Mouse (Mus musculus) lung, postnatal 10 days (tissue): ENCODE results near the gene Klf1.
A peak's percentile ranks its signal among the peaks of the same experiment; 100 is the strongest.
"Not testable (repeated sequence)": the region's sequence is repeated elsewhere in the genome, so short reads cannot be mapped to it uniquely, and the experiment has no call there.

Experiments used
- DNase-seq: peaks from one replicate; pipeline ENCODE4 v3.0.0; 2021

Klf1 gene

DNA sequence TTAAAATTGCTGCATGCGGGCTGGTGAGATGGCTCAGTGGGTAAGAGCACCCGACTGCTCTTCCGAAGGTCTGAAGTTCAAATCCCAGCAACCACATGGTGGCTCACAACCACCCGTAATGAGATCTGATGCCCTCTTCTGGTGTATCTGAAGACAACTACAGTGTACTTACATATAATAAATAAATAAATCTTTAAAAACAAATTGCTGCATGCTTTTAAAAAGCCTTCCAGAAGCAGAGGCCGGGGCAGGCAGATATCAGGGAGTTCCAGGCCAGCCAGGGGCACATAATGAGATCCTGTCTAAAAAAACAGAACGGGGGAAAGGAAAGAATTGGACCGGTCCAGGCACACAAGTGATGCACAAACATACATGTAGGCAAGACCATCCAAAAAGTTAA lies 6.3 kb downstream of the Klf1 start:
- not testable (repeated sequence) for DNase-seq

GRCm38 (mm10) chr8:84908421-84909161 lies 6.9 kb downstream of the Klf1 start, which contains the start of gene Dnase2a:
Gene Dnase2a, plus strand, starts transcription at chr8:84908560.
- peak; percentile 99 for DNase-seq

GRCm38 (mm10) chr8:84909162-84909767 lies 7.5 kb downstream of the Klf1 start:
- no peak for DNase-seq

GRCm38 (mm10) chr8:84909949-84910348 lies 8.2 kb downstream of the Klf1 start:
- no peak for DNase-seq

DNA sequence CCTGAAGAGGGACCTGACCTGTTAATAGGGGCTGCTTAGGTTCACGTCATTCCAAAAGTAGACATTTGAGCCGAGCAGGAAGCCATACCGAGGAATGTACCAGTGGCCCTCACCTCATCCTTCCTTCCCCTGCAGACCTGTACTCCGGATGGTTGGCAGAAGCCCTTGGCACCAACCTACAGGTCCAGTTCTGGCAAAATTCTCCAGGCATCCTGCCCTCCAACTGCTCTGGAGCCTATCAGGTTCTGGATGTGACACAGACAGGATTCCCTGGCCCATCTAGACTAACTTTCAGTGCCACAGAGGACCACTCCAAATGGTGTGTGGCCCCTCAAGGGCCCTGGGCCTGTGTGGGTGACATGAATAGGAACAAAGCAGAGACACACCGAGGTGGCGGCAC lies 8.8 kb downstream of the Klf1 start:
- DNase-seq = no peak

GRCm38 (mm10) chr8:84911854-84912253 lies 10.1 kb downstream of the Klf1 start:
- DNase-seq = no peak

DNA sequence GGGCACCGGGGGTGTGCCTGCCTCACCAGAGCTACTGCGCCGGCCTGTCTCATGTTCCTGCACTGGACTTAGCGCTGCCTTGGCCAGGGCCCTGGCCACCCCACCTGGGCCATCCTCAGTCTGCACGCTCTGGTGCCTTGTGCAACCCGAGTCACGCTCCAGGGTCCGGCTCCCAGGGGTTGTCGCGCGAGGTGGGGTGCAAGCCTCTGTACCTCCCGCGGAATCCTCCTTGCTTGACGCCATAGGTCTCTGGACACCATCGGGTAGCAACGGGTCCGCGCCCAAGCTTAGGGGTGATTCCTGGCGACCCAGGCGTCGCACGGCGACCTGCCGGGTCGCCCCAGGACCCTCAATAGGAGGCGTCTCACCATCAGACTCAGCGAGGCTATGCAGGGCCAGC lies 10.7 kb downstream of the Klf1 start:
- DNase-seq = no peak

DNA sequence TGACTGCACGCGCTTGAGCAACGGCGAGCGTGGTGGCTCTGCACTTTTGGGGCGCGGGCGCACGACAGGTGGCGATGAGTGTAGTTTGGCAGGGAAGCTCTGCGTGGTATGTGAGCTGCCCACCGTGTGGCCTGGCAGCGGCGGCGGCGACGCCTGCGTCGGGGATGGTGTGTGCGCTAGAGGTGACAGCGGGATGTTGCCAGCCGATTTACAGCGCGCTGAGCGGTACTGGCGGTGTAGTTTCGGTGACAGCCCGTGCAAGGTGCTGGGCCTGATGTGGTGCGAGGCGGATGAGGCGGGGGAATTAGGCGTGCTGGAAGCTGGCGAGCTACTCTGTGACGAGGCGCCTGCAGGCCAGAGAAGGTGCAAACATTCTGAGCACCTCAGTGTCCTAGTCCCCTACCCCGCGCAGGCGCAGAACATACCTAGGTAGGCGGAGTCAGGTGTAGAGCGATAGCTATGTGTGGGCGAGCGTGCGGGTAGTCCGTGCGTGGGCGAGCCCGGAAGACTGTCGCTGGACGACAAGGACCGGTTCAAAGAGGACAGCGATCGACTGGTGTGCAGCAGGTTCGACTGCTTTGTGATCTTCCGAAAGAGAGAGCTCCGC lies 11.3 kb downstream of the Klf1 start:
- peak; percentile 74 for DNase-seq

DNA sequence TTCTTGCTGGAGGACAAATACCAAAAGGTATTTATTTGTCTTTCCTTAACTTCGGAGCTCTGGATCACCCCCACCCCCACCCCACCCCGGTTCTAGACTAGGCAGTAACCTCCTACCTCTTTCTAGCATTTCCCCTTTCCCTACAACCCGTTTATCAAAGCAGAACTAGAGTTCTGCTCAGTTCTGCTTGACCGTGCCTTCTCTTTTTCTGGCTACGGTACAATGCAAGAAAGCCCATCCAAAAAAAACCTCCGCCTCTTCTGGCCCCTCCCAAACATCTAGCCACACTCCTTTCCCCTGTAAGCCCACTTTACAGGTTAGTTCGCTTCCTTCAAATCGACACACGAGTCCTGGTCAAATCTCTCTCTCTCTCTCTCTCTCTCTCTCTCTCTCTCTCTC lies 11.8 kb downstream of the Klf1 start:
- DNase-seq = no peak

DNA sequence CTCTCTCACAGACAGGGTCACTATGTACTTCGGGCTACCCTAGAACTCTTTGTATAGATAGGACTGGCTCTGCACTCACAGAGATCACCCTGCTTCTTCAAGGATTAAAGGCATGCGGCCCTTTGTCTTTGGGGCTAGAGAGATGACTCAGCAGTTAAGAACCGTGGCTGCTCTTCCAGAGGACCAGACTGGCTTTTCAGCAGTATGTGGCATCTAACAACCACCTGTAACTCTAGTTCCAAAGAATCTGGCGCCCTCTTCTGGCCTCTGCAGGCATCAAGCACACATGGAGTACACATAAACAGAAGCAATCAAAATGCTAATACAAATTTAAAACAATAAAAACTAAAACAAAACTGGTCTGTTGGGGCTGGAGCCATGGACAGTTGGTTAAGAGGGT lies 12.2 kb downstream of the Klf1 start:
- DNase-seq = peak; percentile 57

- no peak for DNase-seq
Measured at GRCm38 (mm10) chr8:84915269-84915668, 13.5 kb downstream of the Klf1 start.

GRCm38 (mm10) chr8:84917781-84918180 lies 16.1 kb downstream of the Klf1 start:
- DNase-seq = no peak

DNA sequence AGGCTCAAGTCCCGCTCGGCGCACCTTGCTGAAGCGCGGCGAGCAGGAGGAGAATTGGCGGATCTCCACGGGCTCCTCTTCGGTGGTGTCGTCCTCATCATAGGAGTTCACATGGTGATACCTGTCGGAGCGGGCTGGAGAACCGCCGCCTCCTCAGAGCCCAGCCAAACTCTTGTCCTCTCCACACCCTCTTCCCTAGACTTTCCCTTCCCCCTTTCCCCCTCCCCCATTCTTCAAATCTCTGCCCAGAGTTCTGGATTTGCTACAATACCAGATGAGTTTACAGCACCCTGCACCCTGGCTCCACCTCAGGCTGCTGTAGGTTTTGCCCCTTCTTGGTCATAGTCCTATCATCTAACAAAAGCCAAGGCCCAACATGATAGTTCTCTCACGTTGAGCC lies 16.9 kb downstream of the Klf1 start:
- DNase-seq = no peak

DNA sequence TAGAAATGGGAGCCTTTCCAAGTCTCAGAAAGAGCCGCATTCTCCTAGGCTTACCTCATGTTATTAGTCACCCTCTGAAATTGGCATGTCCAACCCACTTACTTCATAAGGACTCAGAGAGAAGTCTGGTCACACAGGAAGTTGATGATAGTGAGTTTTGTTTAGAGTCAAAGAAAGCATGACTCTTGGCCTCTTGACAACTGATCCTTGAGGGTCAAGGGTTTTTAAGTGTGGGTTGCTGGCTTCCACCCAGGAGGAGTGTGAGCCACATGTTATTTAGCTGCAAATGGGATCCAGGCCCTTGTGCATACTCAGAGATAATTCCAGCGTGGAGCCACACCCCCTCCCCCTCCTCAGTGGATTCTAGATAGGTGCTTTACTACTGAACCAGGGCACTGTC lies 19.9 kb downstream of the Klf1 start:
- peak; percentile 83 for DNase-seq

- DNase-seq = no peak
Measured at GRCm38 (mm10) chr8:84925557-84925956, 23.8 kb downstream of the Klf1 start.

- DNase-seq = no peak
Measured at GRCm38 (mm10) chr8:84927513-84927912, 25.8 kb downstream of the Klf1 start.

GRCm38 (mm10) chr8:84928456-84929306 lies 27.0 kb downstream of the Klf1 start:
- peak; percentile 76 for DNase-seq

- DNase-seq = no peak
Measured at GRCm38 (mm10) chr8:84930582-84930981, 28.9 kb downstream of the Klf1 start.

- no peak for DNase-seq
Measured at GRCm38 (mm10) chr8:84933767-84934559, 32.2 kb downstream of the Klf1 start.

GRCm38 (mm10) chr8:84934860-84935259 lies 33.1 kb downstream of the Klf1 start:
- no peak for DNase-seq

DNA sequence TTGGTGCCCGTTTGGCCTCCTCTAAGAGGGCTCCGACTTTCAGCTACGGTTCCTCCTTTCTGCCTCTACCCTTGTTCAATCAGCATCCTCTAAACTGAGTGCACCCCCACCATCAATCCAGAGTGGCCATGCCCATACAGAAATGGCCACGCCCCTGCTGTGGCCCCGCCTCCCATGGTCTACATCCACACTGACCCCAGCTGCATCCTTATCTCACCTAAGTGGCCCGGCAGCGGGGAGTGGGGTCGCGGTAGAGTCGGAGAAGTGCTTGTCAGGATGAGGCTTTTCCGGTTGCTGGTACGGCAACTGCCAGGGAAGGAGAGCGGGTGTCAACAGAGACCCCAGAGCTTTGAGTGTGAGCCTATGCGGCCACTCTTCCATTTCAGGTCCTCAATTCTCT lies 33.8 kb downstream of the Klf1 start:
- DNase-seq = no peak
